Mouse (Mus musculus) limb, embryonic 12.5 days (tissue): ENCODE data around the gene Spata9. TPM values are rescaled to one million over a fixed set of nuclear protein-coding genes. Genes with fewer than 3 reads are reported as not detected.

Experiments used
- polyA plus RNA-seq: library from polyadenylated mRNA; unstranded; fragments of >200 nt; fragmentation: Nextera tagmentation; extraction: Ambion mirVana; gene quantifications from 2 replicates; pipeline ENCODE4 v1.2.1, GENCODE M21; 2016

The Spata9 gene
- polyA plus RNA-seq, 1 experiment from 2014 or later, result 0.85 TPM

Other genes with a start within 250 kb of the Spata9 start
- gene Glrx, start 127.3 kb upstream of the Spata9 start, polyA plus RNA-seq, result 30.9 and 31.2 TPM in 2 replicates
- 80.1 and 80.9 TPM in 2 replicates for gene Rhobtb3, start 23.2 kb upstream of the Spata9 start, polyA plus RNA-seq
- 21.5 and 22.4 TPM in 2 replicates for gene Rfesd, start 51.6 kb downstream of the Spata9 start, polyA plus RNA-seq
- gene Gpr150, start 89.8 kb downstream of the Spata9 start, polyA plus RNA-seq, result 0.21 TPM in 1 of 2 replicates, not detected in the other
- gene Arsk, start 131.5 kb downstream of the Spata9 start, polyA plus RNA-seq, result 7.8 and 9.0 TPM in 2 replicates
- gene Ttc37, start 131.6 kb downstream of the Spata9 start, polyA plus RNA-seq, result 18.6 and 22.4 TPM in 2 replicates